Comparison of ENCODE assay signal across 10 mouse cellular contexts in genomic region chr9:70838132-70838911, GRCm38 (mm10).
DNase-seq lines count a peak whose midpoint lies in the region; ATAC-seq and TF ChIP-seq lines count a peak whose summit lies in the region.
"Had no signal": no experiment of that assay in that cellular context is flagged by ENCODE, and none has a peak within 500 bp of the region (broad histone marks: within the 10 kb centered on the region; RNA-seq: fewer than 3 reads in every experiment).

No protein-coding gene starts in this region.

- H3K4me3 ChIP-seq in kidney, postnatal 0 days (replicated peaks; ENCODE audit: low read depth, low read length): no peak overlapping the region
- H3K4me3 ChIP-seq in liver, embryonic 11.5 days (ENCODE audit: low read depth, low read length): no peak overlapping the region
- H3K4me3 ChIP-seq in forebrain, embryonic 13.5 days: no peak overlapping the region
- H3K4me3 ChIP-seq: hindbrain, embryonic 15.5 days; limb, embryonic 13.5 days had no signal

- no peak for ATAC-seq in kidney, postnatal 0 days (replicated peaks; ENCODE audit: low FRiP score, low read depth)
- no peak for ATAC-seq in liver, embryonic 11.5 days (replicated peaks; ENCODE audit: low FRiP score)
- ATAC-seq in forebrain, embryonic 13.5 days: no peak

- H3K27me3 ChIP-seq in kidney, postnatal 0 days (ENCODE audit: insufficient read depth, low read length): no peaks in the 10 kb centered on the region
- H3K27me3 ChIP-seq in liver, embryonic 11.5 days (replicated peaks; ENCODE audit: control insufficient read depth, insufficient read depth, low read length): no peaks in the 10 kb centered on the region
- H3K27me3 ChIP-seq in forebrain, embryonic 13.5 days: no peaks in the 10 kb centered on the region
- H3K27me3 ChIP-seq: hindbrain, embryonic 15.5 days; limb, embryonic 13.5 days had no signal

- no peak for TF ChIP-seq CTCF in kidney, postnatal 0 days (IDR thresholded peaks at IDR 0.05; ENCODE audit: low read depth)

- no peak for DNase-seq in kidney, postnatal 0 days (ENCODE audit: low spot score)
- no peak for DNase-seq in kidney, adult 18-20 months
- DNase-seq in NIH3T3 (ENCODE audit: low read depth): peak; percentile 16
- DNase-seq in liver, embryonic 11.5 days (ENCODE audit: low spot score): no peak
- peak; percentile 46 for DNase-seq in skeletal muscle tissue, adult 2 months (ENCODE audit: low read depth, low spot score)
- no peak for DNase-seq in layer of hippocampus, postnatal 14 days (ENCODE audit: low spot score in 2 of 2)
- DNase-seq in layer of hippocampus, postnatal 10 days (ENCODE audit: low spot score in 2 of 2): no peak

- H3K9ac ChIP-seq in kidney, postnatal 0 days (ENCODE audit: low read depth, low read length): no peak overlapping the region
- H3K9ac ChIP-seq in liver, embryonic 11.5 days (ENCODE audit: low read depth, low read length): peak overlapping the region; percentile 37
- no peak overlapping the region for H3K9ac ChIP-seq in forebrain, embryonic 13.5 days
- H3K9ac ChIP-seq: hindbrain, embryonic 15.5 days; limb, embryonic 13.5 days had no signal

- no peak overlapping the region for H3K4me2 ChIP-seq in kidney, postnatal 0 days (ENCODE audit: low read length)
- H3K4me2 ChIP-seq in liver, embryonic 11.5 days: peak overlapping the region; percentile 4; the same call in 1 of the 2 replicates
- H3K4me2 ChIP-seq in forebrain, embryonic 13.5 days: no peak overlapping the region
- H3K4me2 ChIP-seq: hindbrain, embryonic 15.5 days; limb, embryonic 13.5 days had no signal

- 0 out of 2 replicates have a peak overlapping the region, but pooled peaks have one; percentile 36 for H3K27ac ChIP-seq in kidney, postnatal 0 days
- peak overlapping the region; percentile 68 for H3K27ac ChIP-seq in liver, embryonic 11.5 days (ENCODE audit: low read depth, low read length)
- H3K27ac ChIP-seq in forebrain, embryonic 13.5 days: no peak overlapping the region
- H3K27ac ChIP-seq: hindbrain, embryonic 15.5 days; limb, embryonic 13.5 days had no signal

- no peaks in the 10 kb centered on the region for H3K9me3 ChIP-seq in kidney, postnatal 0 days (replicated peaks; ENCODE audit: low read length)
- no peaks in the 10 kb centered on the region for H3K9me3 ChIP-seq in liver, embryonic 11.5 days (ENCODE audit: control insufficient read depth, low read length)
- no peaks in the 10 kb centered on the region for H3K9me3 ChIP-seq in forebrain, embryonic 13.5 days (replicated peaks)
- H3K9me3 ChIP-seq: hindbrain, embryonic 15.5 days; limb, embryonic 13.5 days had no signal

- WGBS in kidney, postnatal 0 days: 76% methylated on average over 10 of the region's 10 CpGs
- 53% methylated on average over 10 of the region's 10 CpGs for WGBS in liver, embryonic 11.5 days
- 84% methylated on average over 10 of the region's 10 CpGs for WGBS in forebrain, embryonic 13.5 days

- H3K4me1 ChIP-seq in kidney, postnatal 0 days (replicated peaks; ENCODE audit: insufficient read depth, low read length): peaks cover 8% of the 10 kb centered on the region
- peaks cover 74% of the 10 kb centered on the region for H3K4me1 ChIP-seq in liver, embryonic 11.5 days (replicated peaks; ENCODE audit: control insufficient read depth, insufficient read depth, low read length)
- H3K4me1 ChIP-seq in forebrain, embryonic 13.5 days: no peaks in the 10 kb centered on the region

- H3K36me3 ChIP-seq in kidney, postnatal 0 days (ENCODE audit: insufficient read depth, low read length): no peaks in the 10 kb centered on the region
- no peaks in the 10 kb centered on the region for H3K36me3 ChIP-seq in liver, embryonic 11.5 days (ENCODE audit: control insufficient read depth, insufficient read depth, low read length)
- no peaks in the 10 kb centered on the region for H3K36me3 ChIP-seq in forebrain, embryonic 13.5 days (ENCODE audit: poor library complexity, severe bottlenecking)
- H3K36me3 ChIP-seq: hindbrain, embryonic 15.5 days; limb, embryonic 13.5 days had no signal

Comparison
In these comparisons a context has a peak if more than half of its experiments do, and no peak if none do; other contexts are left out.
1. DNase-seq: peak in NIH3T3 (single experiment) and skeletal muscle tissue, adult 2 months (single experiment); none in kidney, postnatal 0 days (single experiment), kidney, adult 18-20 months (single experiment), liver, embryonic 11.5 days (single experiment), layer of hippocampus, postnatal 14 days (0 of 2) and layer of hippocampus, postnatal 10 days (0 of 2).